16 mouse cellular contexts compared by ENCODE assay signal in the genomic region with DNA sequence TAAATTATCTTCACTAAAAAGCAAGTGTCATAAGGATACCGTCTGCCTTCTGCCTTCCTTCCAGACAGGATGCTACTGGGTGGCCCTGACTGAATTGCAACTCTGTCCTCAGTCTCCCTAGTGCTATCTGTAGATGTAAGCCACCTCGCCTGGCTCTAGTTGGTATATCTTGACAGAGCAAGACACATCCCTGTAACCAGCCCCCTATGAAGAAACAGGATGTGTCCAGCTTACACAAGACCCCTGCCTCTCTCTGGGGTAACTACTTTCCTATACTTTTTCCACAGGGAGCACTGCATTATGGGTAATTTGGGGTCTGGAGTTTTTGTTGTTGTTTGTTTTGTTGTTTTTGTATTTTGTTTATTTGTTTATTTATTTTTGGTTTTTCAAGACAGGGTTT.
"Had no signal": no experiment of that assay in that cellular context is flagged by ENCODE, and none has a peak within 500 bp of the region (broad histone marks: within the 10 kb centered on the region; RNA-seq: fewer than 3 reads in every experiment).

No protein-coding gene starts in this region.

- ATAC-seq: hindbrain, postnatal 0 days; intestine, embryonic 16.5 days had no signal

- DNase-seq: gastrocnemius, adult 2 months; gastrocnemius, postnatal 10 days; gastrocnemius, postnatal 25 days; heart, adult 11 months; heart, adult 2 months; heart, postnatal 14 days; heart, postnatal 36 days; kidney, adult 11 months; kidney, adult 2 months; kidney, adult 9 months; kidney, postnatal 14 days; kidney, postnatal 4 days; liver; liver, embryonic 13.5 days had no signal
